Mouse (Mus musculus) CH12.LX (cell line): ENCODE measurements around the gene Camk2n1. TPM values are rescaled to one million over a fixed set of nuclear protein-coding genes. Genes with fewer than 3 reads are reported as not detected.

Source experiments
- DNase-seq: peaks from one replicate; pipeline ENCODE4 v3.0.0-alpha.2; 2013; ENCODE audit errors: extremely low read depth
- H3K27ac ChIP-seq: 2 replicates; pipeline ENCODE4 v1.5.1; 2012; ENCODE audit warnings: low read depth, mild to moderate bottlenecking, control low read depth, moderate library complexity; ENCODE audit not compliant: insufficient read depth
- H3K27me3 ChIP-seq: replicated peaks from 2 replicates; pipeline ENCODE3; 2012; ENCODE audit warnings: inconsistent platforms
- H3K36me3 ChIP-seq, 2 experiments: replicated peaks in 1 of 2; 2 replicates each; pipeline versions ENCODE3 to v1.6.1; 2012; ENCODE audit warnings: inconsistent platforms in 1 of 2, low read length in 1 of 2, mild to moderate bottlenecking in 1 of 2, mixed read lengths in 1 of 2, moderate library complexity in 1 of 2; ENCODE audit not compliant: control insufficient read depth in 1 of 2, insufficient read depth in 1 of 2
- H3K4me1 ChIP-seq, 2 experiments: 2 replicates each; pipeline ENCODE4 v1.6.1; 2012; ENCODE audit warnings: inconsistent platforms in 1 of 2, moderate library complexity in 1 of 2; ENCODE audit not compliant: insufficient read depth in 2 of 2, control insufficient read depth in 1 of 2
- H3K4me2 ChIP-seq: 2 replicates; pipeline ENCODE4 v1.6.1; 2012; ENCODE audit warnings: low read depth, mild to moderate bottlenecking, control low read depth; ENCODE audit not compliant: poor library complexity, insufficient read depth, severe bottlenecking
- H3K4me3 ChIP-seq, 3 experiments: fragments of 150-350 bp in 1 of 3; sonication (generic) in 1 of 3; replicated peaks in 1 of 3; 2 replicates each; pipeline versions ENCODE3 to v1.5.1; 2011 to 2012; ENCODE audit warnings: low read depth in 2 of 3, low read length in 2 of 3, mild to moderate bottlenecking in 2 of 3, moderate library complexity in 2 of 3, control low read depth in 1 of 3, improper control_type of control experiment in 1 of 3, inconsistent platforms in 1 of 3, mixed read lengths in 1 of 3; ENCODE audit not compliant: poor library complexity in 1 of 3
- H3K79me2 ChIP-seq: replicated peaks from 2 replicates; pipeline ENCODE4 v1.6.1; 2012; ENCODE audit warnings: mild to moderate bottlenecking, moderate library complexity; ENCODE audit not compliant: control insufficient read depth, poor library complexity, insufficient read depth, severe bottlenecking; ENCODE audit errors: extremely low read depth
- H3K9ac ChIP-seq: 2 replicates; pipeline ENCODE4 v1.6.1; 2012; ENCODE audit warnings: low read depth, mild to moderate bottlenecking, control low read depth, moderate library complexity; ENCODE audit not compliant: insufficient read depth
- H3K9me3 ChIP-seq: replicated peaks from 2 replicates; pipeline ENCODE3; 2012; ENCODE audit warnings: low read length, inconsistent platforms, mixed read lengths
- BHLHE40 ChIP-seq: IDR thresholded peaks from 2 replicates; pipeline ENCODE4 v1.6.1; 2011; ENCODE audit warnings: mild to moderate bottlenecking, low read depth, low read length, improper control_type of control experiment
- CHD1 ChIP-seq: IDR thresholded peaks from 2 replicates; pipeline ENCODE4 v1.6.1; 2012; ENCODE audit warnings: low read depth, low read length, improper control_type of control experiment, inconsistent platforms
- E2F4 ChIP-seq: IDR thresholded peaks from 2 replicates; pipeline ENCODE4 v1.6.1; 2011; ENCODE audit warnings: low read depth, low read length, improper control_type of control experiment; ENCODE audit not compliant: insufficient replicate concordance
- ELF1 ChIP-seq: IDR thresholded peaks from 2 replicates; pipeline ENCODE4 v1.6.1; 2014; ENCODE audit warnings: low read depth, mild to moderate bottlenecking, inconsistent platforms, low read length, improper control_type of control experiment
- GABPA ChIP-seq: IDR thresholded peaks from 2 replicates; pipeline ENCODE4 v1.6.1; 2012; ENCODE audit warnings: low read depth, low read length, improper control_type of control experiment, inconsistent platforms; ENCODE audit not compliant: insufficient replicate concordance
- HCFC1 ChIP-seq: IDR thresholded peaks from 2 replicates; pipeline ENCODE4 v1.6.1; 2012; ENCODE audit warnings: low read depth, mild to moderate bottlenecking, inconsistent platforms, low read length, improper control_type of control experiment
- IRF4 ChIP-seq: IDR thresholded peaks from 2 replicates; pipeline ENCODE4 v1.6.1; 2014; ENCODE audit warnings: low read depth, mild to moderate bottlenecking, inconsistent platforms, low read length, improper control_type of control experiment
- JUN ChIP-seq: IDR thresholded peaks from 2 replicates; pipeline ENCODE4 v1.6.1; 2011; ENCODE audit warnings: low read depth, mild to moderate bottlenecking, low read length, improper control_type of control experiment, moderate library complexity; ENCODE audit not compliant: insufficient read depth
- JUND ChIP-seq: conservative IDR thresholded peaks from 2 replicates; pipeline ENCODE4 v1.6.1; 2011; ENCODE audit warnings: low read depth, low read length, improper control_type of control experiment
- MAFK ChIP-seq: IDR thresholded peaks from 2 replicates; pipeline ENCODE4 v1.6.1; 2011; ENCODE audit warnings: low read length, improper control_type of control experiment; ENCODE audit not compliant: insufficient replicate concordance
- MXI1 ChIP-seq: IDR thresholded peaks from 2 replicates; pipeline ENCODE4 v1.6.1; 2011; ENCODE audit warnings: mild to moderate bottlenecking, low read depth, low read length, improper control_type of control experiment
- NRF1 ChIP-seq: IDR thresholded peaks from 2 replicates; pipeline ENCODE4 v1.6.1; 2014; ENCODE audit warnings: low read depth, mild to moderate bottlenecking, inconsistent platforms, low read length, improper control_type of control experiment, moderate library complexity
- POLR2A ChIP-seq: IDR thresholded peaks from 2 replicates; pipeline ENCODE4 v1.6.1; 2011; ENCODE audit warnings: low read depth, mild to moderate bottlenecking, improper control_type of control experiment, low read length
- USF1 ChIP-seq: IDR thresholded peaks from 2 replicates; pipeline ENCODE4 v1.6.1; 2014; ENCODE audit warnings: low read depth, mild to moderate bottlenecking, inconsistent platforms, low read length, improper control_type of control experiment
- USF2 ChIP-seq: conservative IDR thresholded peaks from 2 replicates; pipeline ENCODE4 v1.6.1; 2011; ENCODE audit warnings: low read depth, low read length, improper control_type of control experiment
- ZC3H11A ChIP-seq: IDR thresholded peaks from 2 replicates; pipeline ENCODE4 v1.6.1; 2012; ENCODE audit warnings: low read depth, mild to moderate bottlenecking, inconsistent platforms, low read length, improper control_type of control experiment
- ZKSCAN1 ChIP-seq: IDR thresholded peaks from 2 replicates; pipeline ENCODE4 v1.6.1; 2012; ENCODE audit warnings: low read depth, inconsistent platforms, low read length, improper control_type of control experiment, borderline replicate concordance
- ZMIZ1 ChIP-seq: IDR thresholded peaks from 2 replicates; pipeline ENCODE4 v1.6.1; 2012; ENCODE audit warnings: low read depth, mild to moderate bottlenecking, inconsistent platforms, low read length, improper control_type of control experiment
- ZNF384 ChIP-seq: IDR thresholded peaks from 2 replicates; pipeline ENCODE4 v1.6.1; 2012; ENCODE audit warnings: low read depth, low read length, improper control_type of control experiment, inconsistent platforms
- dilution Hi-C: fragments of 300-500 bp; cut with MboI; formaldehyde crosslinking; loops from 2 replicates; pipeline ENCODE4 v1.14.3; 2020; ENCODE audit warnings: low sequenced_read_pairs; ENCODE audit not compliant: extremely low pct_unique_long_range_greater_than_20kb, extremely low pct_ligation_motif_present
- in situ Hi-C: fragments of 300-500 bp; cut with MboI; formaldehyde crosslinking; loops from 3 replicates; pipeline ENCODE4 v1.14.3; 2019; ENCODE audit warnings: low sequenced_read_pairs, low pct_ligation_motif_present, low pct_unique_long_range_greater_than_20kb, mixed read lengths
- polyA plus RNA-seq: library from polyadenylated mRNA; unstranded; fragments of >175 nt; gene quantifications from 2 replicates; pipeline ENCODE4 v1.2.1, GENCODE M21; 2012; ENCODE audit warnings: low read depth; ENCODE audit not compliant: insufficient read length
- total RNA-seq, 2 experiments: library from RNA; depleted of rRNA; stranded (reverse); fragments of 300-350 nt in 1 of 2; fragments of >200 nt in 1 of 2; gene quantifications; 2 replicates each; pipeline ENCODE4 v1.2.3; 2012 to 2014

The Camk2n1 gene
- total and polyA plus RNA-seq, 3 experiments = 0.13 TPM; not detected in 2

DNA sequence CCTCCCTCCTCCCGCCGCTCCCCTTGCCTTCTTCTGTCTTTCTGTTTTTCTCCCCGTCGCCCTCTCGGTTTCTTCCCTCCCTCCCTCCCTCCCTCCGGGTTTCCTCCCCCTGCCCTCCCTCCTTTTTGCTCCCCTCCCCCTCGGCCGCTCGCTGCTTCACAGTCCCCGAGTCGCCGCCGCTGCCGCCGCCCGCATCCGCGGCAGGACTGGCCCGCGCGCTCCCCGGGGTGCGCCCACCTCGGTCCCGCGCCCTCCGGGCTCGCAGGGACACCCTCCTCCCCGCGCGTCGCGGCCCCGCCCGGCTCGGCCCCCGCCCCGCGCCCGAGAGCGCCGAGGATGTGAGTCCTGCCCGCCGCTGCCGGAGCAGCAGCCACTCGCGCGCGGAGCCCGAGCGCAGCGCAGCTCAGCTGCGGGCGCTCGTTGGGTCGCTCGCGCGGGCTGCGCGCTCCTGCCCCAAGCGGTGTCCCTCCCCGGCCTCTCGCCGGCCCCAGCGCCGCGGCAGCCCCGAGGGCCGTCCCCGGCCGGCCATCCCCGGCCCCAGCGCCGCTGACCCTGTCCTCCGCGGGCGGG lies 542 bp downstream of the Camk2n1 start:
- H3K9me3 ChIP-seq = peaks cover 2% of the 10 kb centered on the region
- peak overlapping the region; percentile 72; the same call in 1 of the 2 replicates for H3K9ac ChIP-seq
- TF ChIP-seq HCFC1 = no peak
- TF ChIP-seq ELF1 = no peak
- no peak for TF ChIP-seq CHD1
- no peak for TF ChIP-seq NRF1
- TF ChIP-seq POLR2A = no peak
- TF ChIP-seq IRF4 = no peak
- no peak for TF ChIP-seq ZMIZ1
- no peak for TF ChIP-seq USF2
- TF ChIP-seq BHLHE40 = no peak
- TF ChIP-seq ZKSCAN1 = no peak
- no peak for TF ChIP-seq JUN
- no peak for TF ChIP-seq ZNF384
- TF ChIP-seq GABPA = no peak
- no peak for TF ChIP-seq USF1
- TF ChIP-seq ZC3H11A = no peak
- no peak for TF ChIP-seq JUND
- no peak for TF ChIP-seq E2F4
- TF ChIP-seq MAFK = no peak
- H3K4me2 ChIP-seq = peak overlapping the region; percentile 85
- H3K27ac ChIP-seq = no peak overlapping the region
- no peaks in the 10 kb centered on the region for H3K79me2 ChIP-seq
- dilution Hi-C loops = no loop called here
- peaks cover 12 to 40% of the 10 kb centered on the region in 2 experiments for H3K4me1 ChIP-seq
- peak overlapping the region; percentile 29 to 68 (median 48) for H3K4me3 ChIP-seq
- no peak for DNase-seq
- H3K36me3 ChIP-seq = no peaks in the 10 kb centered on the region
- in situ Hi-C loops = loop anchor here (5.0 kb wide), 1 partner anchor 108 kb away; no protein-coding TSS in a partner anchor
- H3K27me3 ChIP-seq = peaks cover 95% of the 10 kb centered on the region

DNA sequence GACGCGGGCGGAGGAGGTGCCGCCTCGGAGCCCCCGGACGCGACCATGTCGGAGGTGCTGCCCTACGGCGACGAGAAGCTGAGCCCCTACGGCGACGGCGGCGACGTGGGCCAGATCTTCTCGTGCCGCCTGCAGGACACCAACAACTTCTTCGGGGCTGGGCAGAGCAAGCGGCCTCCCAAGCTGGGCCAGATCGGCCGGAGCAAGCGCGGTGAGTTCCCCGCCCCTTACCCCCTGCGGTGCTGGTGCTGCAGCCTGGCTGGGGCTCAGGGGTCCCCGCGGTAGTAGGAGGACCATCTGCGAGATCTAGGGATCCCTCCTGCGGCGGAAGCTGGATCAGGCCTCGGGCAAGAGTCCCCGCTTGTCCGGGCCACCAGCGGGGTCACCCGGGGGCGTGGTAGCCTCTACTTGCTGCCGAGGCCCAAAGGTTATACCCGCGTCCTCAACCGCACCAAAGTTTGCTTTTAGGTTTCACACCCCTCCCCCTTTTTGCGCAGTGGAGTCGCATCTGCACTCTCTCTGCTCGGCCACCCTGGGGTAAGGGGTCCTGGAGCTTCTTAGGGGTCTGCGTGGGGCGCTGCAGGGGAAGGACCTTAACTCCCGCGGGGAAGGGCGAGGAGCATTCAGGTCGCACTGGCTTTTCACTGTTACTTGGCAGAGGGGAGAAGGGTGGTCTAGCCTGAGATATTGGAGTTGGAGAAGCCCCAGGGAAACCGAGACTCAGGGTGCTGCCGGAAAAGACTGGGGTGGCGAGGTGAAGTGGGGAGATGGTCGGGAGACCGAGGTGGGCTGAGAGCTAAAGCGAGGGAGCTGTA lies 1.2 kb downstream of the Camk2n1 start:
- H3K27me3 ChIP-seq = peaks cover 95% of the 10 kb centered on the region
- peak overlapping the region in 2 of 3 experiments; percentile 40 to 68 for H3K4me3 ChIP-seq
- H3K9me3 ChIP-seq = peaks cover 2% of the 10 kb centered on the region
- TF ChIP-seq NRF1 (peak; percentile 59), MXI1 (no peak)
- in situ Hi-C loops (no loop called here), dilution Hi-C loops (no loop called here)
- no peaks in the 10 kb centered on the region for H3K36me3 ChIP-seq
- H3K27ac ChIP-seq = no peak overlapping the region
- H3K79me2 ChIP-seq = no peaks in the 10 kb centered on the region
- peak overlapping the region; percentile 85 for H3K4me2 ChIP-seq
- no peak for DNase-seq
- H3K4me1 ChIP-seq = peaks cover 12 to 40% of the 10 kb centered on the region in 2 experiments
- peak overlapping the region; percentile 72; the same call in 1 of the 2 replicates for H3K9ac ChIP-seq
